Mouse (Mus musculus) lung, embryonic 14.5 days (tissue): ENCODE measurements around the gene Rnf215. TPM values are rescaled to one million over a fixed set of nuclear protein-coding genes. Genes with fewer than 3 reads are reported as not detected.
"Not testable (repeated sequence)": the region's sequence is repeated elsewhere in the genome, so short reads cannot be mapped to it uniquely, and the experiment has no call there.

Experiments
- ATAC-seq: fragments of 200-750 bp; cut with Nextera tagmentation; 2 replicates; pipeline ENCODE4 v1.8.0; 2017; ENCODE audit warnings: mild to moderate bottlenecking, moderate TSS enrichment, moderate library complexity; ENCODE audit not compliant: insufficient read depth
- DNase-seq: peaks from one replicate; pipeline ENCODE4 v3.0.0-alpha.2; 2015
- H3K27ac ChIP-seq: fragments of 300-500 bp; sonication (generic); 2 replicates; pipeline ENCODE4 v1.5.1; 2014; ENCODE audit warnings: low read depth, mild to moderate bottlenecking, moderate library complexity
- H3K27me3 ChIP-seq: fragments of 300-500 bp; sonication (generic); 2 replicates; pipeline ENCODE4 v1.6.1; 2014; ENCODE audit warnings: low read length, control low read depth; ENCODE audit not compliant: insufficient read depth
- H3K36me3 ChIP-seq: fragments of 300-500 bp; sonication (generic); 2 replicates; pipeline ENCODE4 v1.6.1; 2014; ENCODE audit warnings: control low read depth; ENCODE audit not compliant: insufficient read depth
- H3K4me1 ChIP-seq: fragments of 300-500 bp; sonication (generic); 2 replicates; pipeline ENCODE4 v1.6.1; 2014; ENCODE audit warnings: antibody characterized with exemption, control low read depth; ENCODE audit not compliant: insufficient read depth
- H3K4me2 ChIP-seq: fragments of 300-500 bp; sonication (generic); 2 replicates; pipeline ENCODE4 v1.6.1; 2014; ENCODE audit warnings: mild to moderate bottlenecking
- H3K4me3 ChIP-seq: fragments of 300-500 bp; sonication (generic); 2 replicates; pipeline ENCODE4 v1.5.1; 2014; ENCODE audit warnings: low read depth, low read length
- H3K9ac ChIP-seq: fragments of 300-500 bp; sonication (generic); 2 replicates; pipeline ENCODE4 v1.6.1; 2014
- H3K9me3 ChIP-seq: fragments of 300-500 bp; sonication (generic); 2 replicates; pipeline ENCODE4 v1.6.1; 2016; ENCODE audit warnings: low read depth, low read length, control low read depth
- CTCF ChIP-seq: IDR thresholded peaks from 2 replicates; pipeline ENCODE4 v1.5.1; 2016; ENCODE audit warnings: antibody characterized with exemption, low read depth
- WGBS: fragments of 180-500 bp; shearing (Covaris S2); extraction: QIAGEN DNeasy Blood & Tissue Kit; methylation state at CpG from one replicate; pipeline ENCODE4 v1.1.7; 2014; 5-methylcytosine and 5-hydroxymethylcytosine counted together
- polyA plus RNA-seq: library from polyadenylated mRNA; unstranded; fragments of >200 nt; fragmentation: Nextera tagmentation; extraction: Ambion mirVana; gene quantifications from 2 replicates; pipeline ENCODE4 v1.2.1, GENCODE M21; 2014

Gene Rnf215
- polyA plus RNA-seq, 1 experiment from 2014 or later = 32.6 TPM

- Histone ChIP-seq H3K4me1 (no peaks in the 10 kb centered on the region), H3K36me3 (peaks cover 62% of the 10 kb centered on the region), H3K4me2 (no peak overlapping the region), H3K27me3 (no peaks in the 10 kb centered on the region), H3K27ac (no peak overlapping the region), H3K4me3 (no peak overlapping the region), H3K9ac (no peak overlapping the region), H3K9me3 (no peaks in the 10 kb centered on the region)
- ATAC-seq (no peak), DNase-seq (no peak)
- TF ChIP-seq CTCF = no peak
- WGBS = 40% methylated on average over 1 of the region's 1 CpGs
Observed at GRCm38 (mm10) chr11:4182061-4182460, 47.1 kb downstream of the Rnf215 start.

GRCm38 (mm10) chr11:4183511-4183910 lies 48.5 kb downstream of the Rnf215 start:
- H3K4me1 ChIP-seq = no peaks in the 10 kb centered on the region
- no peak overlapping the region for H3K9ac ChIP-seq
- no peak overlapping the region for H3K4me2 ChIP-seq
- no peak for TF ChIP-seq CTCF
- H3K4me3 ChIP-seq = no peak overlapping the region
- H3K9me3 ChIP-seq = no peaks in the 10 kb centered on the region
- ATAC-seq (no peak), DNase-seq (no peak)
- H3K27me3 ChIP-seq = no peaks in the 10 kb centered on the region
- no peak overlapping the region for H3K27ac ChIP-seq
- peaks cover 47% of the 10 kb centered on the region for H3K36me3 ChIP-seq

- H3K4me3 ChIP-seq = no peak overlapping the region
- ATAC-seq (no peak), DNase-seq (no peak)
- no peak for TF ChIP-seq CTCF
- no peaks in the 10 kb centered on the region for H3K9me3 ChIP-seq
- no peaks in the 10 kb centered on the region for H3K4me1 ChIP-seq
- H3K27me3 ChIP-seq = no peaks in the 10 kb centered on the region
- H3K36me3 ChIP-seq = peaks cover 38% of the 10 kb centered on the region
- WGBS = 67% methylated on average over 4 of the region's 4 CpGs
- no peak overlapping the region for H3K4me2 ChIP-seq
- no peak overlapping the region for H3K9ac ChIP-seq
- H3K27ac ChIP-seq = no peak overlapping the region
Observed at GRCm38 (mm10) chr11:4184251-4184952, 49.4 kb downstream of the Rnf215 start.

- H3K36me3 ChIP-seq = peaks cover 28% of the 10 kb centered on the region
- not testable (repeated sequence) for DNase-seq, H3K4me2 ChIP-seq, H3K9me3 ChIP-seq, H3K27me3 ChIP-seq, H3K27ac ChIP-seq, ATAC-seq, H3K9ac ChIP-seq, H3K4me1 ChIP-seq, H3K4me3 ChIP-seq
- 86% methylated on average over 6 of the region's 6 CpGs for WGBS
Observed at GRCm38 (mm10) chr11:4185480-4185879, 50.5 kb downstream of the Rnf215 start.

GRCm38 (mm10) chr11:4186486-4187317 lies 51.7 kb downstream of the Rnf215 start, which contains the start of gene Tbc1d10a:
Tbc1d10a (plus strand) TSS chr11:4186789.
- DNase-seq (peak; percentile 98), ATAC-seq (peak; percentile 99)
- Histone ChIP-seq H3K36me3 (peaks cover 15% of the 10 kb centered on the region), H3K9me3 (no peaks in the 10 kb centered on the region), H3K4me2 (peak within 1 kb of the TSS; percentile 84), H3K4me3 (peak within 1 kb of the TSS; percentile 88), H3K27ac (peak within 1 kb of the TSS; percentile 28; the same call in 1 of the 2 replicates), H3K9ac (peak within 1 kb of the TSS; percentile 92), H3K4me1 (no peaks in the 10 kb centered on the region), H3K27me3 (no peaks in the 10 kb centered on the region)
- TF ChIP-seq CTCF = no peak
- WGBS = under 1% methylated on average over 71 of the region's 71 CpGs

- Histone ChIP-seq H3K4me2 (peak overlapping the region; percentile 84), H3K27ac (no peak overlapping the region), H3K4me1 (no peaks in the 10 kb centered on the region), H3K36me3 (peaks cover 10% of the 10 kb centered on the region), H3K9me3 (no peaks in the 10 kb centered on the region), H3K27me3 (no peaks in the 10 kb centered on the region), H3K4me3 (peak overlapping the region; percentile 88), H3K9ac (peak overlapping the region; percentile 92)
- ATAC-seq (no peak), DNase-seq (no peak)
- 10% methylated on average over 9 of the region's 9 CpGs for WGBS
- no peak for TF ChIP-seq CTCF
Observed at GRCm38 (mm10) chr11:4187318-4187700, 52.3 kb downstream of the Rnf215 start.

GRCm38 (mm10) chr11:4189182-4189581 lies 54.2 kb downstream of the Rnf215 start:
- DNase-seq = no peak
- ATAC-seq = no peak
- no peak for TF ChIP-seq CTCF
- H3K36me3 ChIP-seq = no peaks in the 10 kb centered on the region
- 79% methylated on average over 6 of the region's 6 CpGs for WGBS
- no peaks in the 10 kb centered on the region for H3K9me3 ChIP-seq
- no peaks in the 10 kb centered on the region for H3K27me3 ChIP-seq
- no peak overlapping the region for H3K9ac ChIP-seq
- no peak overlapping the region for H3K4me2 ChIP-seq
- no peak overlapping the region for H3K27ac ChIP-seq
- H3K4me1 ChIP-seq = no peaks in the 10 kb centered on the region
- H3K4me3 ChIP-seq = no peak overlapping the region
